Mouse (Mus musculus) MEL (cell line): Measurements from ENCODE around the gene Olfr1501.

Experiments used
- CTCF ChIP-seq, 3 experiments: IDR thresholded peaks in 2 of 3; conservative IDR thresholded peaks in 1 of 3; 2 replicates each; pipeline ENCODE4 v1.5.1; 2011 to 2012; ENCODE audit warnings: low read length in 3 of 3, low read depth in 2 of 3, mild to moderate bottlenecking in 2 of 3, improper control_type of control experiment in 1 of 3, inconsistent platforms in 1 of 3, mixed read lengths in 1 of 3, moderate library complexity in 1 of 3; ENCODE audit not compliant: control insufficient read depth in 1 of 3, insufficient read depth in 1 of 3, poor library complexity in 1 of 3, severe bottlenecking in 1 of 3
- SMC3 ChIP-seq: IDR thresholded peaks from 2 replicates; pipeline ENCODE4 v1.6.1; 2011; ENCODE audit warnings: low read depth, low read length, improper control_type of control experiment
- ZNF384 ChIP-seq: IDR thresholded peaks from 2 replicates; pipeline ENCODE4 v1.6.1; 2012; ENCODE audit warnings: low read depth, mild to moderate bottlenecking, inconsistent platforms, low read length, improper control_type of control experiment

GRCm38 (mm10) chr19:13812823-13813222 is 37.7 kb downstream of the Olfr1501 start:
- no peak for TF ChIP-seq ZNF384
- peak; percentile 60 for TF ChIP-seq SMC3
- peak; percentile 55 to 69 (median 68) for TF ChIP-seq CTCF (IDR thresholded peaks at IDR 0.05 in 2 of 3, conservative IDR thresholded peaks at IDR 0.05 in 1 of 3; ENCODE audit: control insufficient read depth in 1 of 3, insufficient read depth in 1 of 3, low read depth in 2 of 3, low read length in 3 of 3, poor library complexity in 1 of 3, severe bottlenecking in 1 of 3)
